Mouse (Mus musculus): ENCODE measurements at regions not wholly inside any gene's neighbourhood (a gene's known extent, or its start where the extent isn't known, plus 50 kb on each side); places are given as distances from the start of the nearest gene placed in this dataset.

DNA sequence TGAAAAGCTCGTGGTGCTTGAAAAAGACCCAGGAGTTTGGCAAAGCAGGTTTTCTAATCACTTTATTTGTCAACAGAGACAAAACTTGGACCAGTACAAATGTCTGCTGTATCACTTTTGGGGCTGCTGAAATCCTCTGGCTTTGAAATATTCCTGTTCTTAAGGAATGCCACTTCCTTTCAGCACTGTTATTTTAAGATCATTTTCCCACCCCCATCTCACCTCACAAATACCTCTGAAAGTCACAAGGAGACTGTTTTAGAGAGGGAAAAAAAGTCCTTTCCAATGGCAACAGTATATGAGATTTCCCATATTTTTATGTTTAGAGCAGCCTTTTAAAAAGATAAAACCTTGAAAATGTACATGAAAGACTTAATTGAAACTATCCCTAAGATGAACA is 438.2 kb downstream of the Tm4sf1 start:
- Histone ChIP-seq H3K9me3 (replicated peaks; ENCODE audit: insufficient read depth, low read length) (no peaks in the 10 kb centered on the region), H3K36me3 (ENCODE audit: control insufficient read depth in 1 of 2, insufficient read depth in 2 of 2, low read length in 2 of 2) (no peaks in the 10 kb centered on the region), H3K4me3 (ENCODE audit: control insufficient read depth in 1 of 2, insufficient read depth in 1 of 2, low read depth in 2 of 2, low read length in 2 of 2) (no peak overlapping the region), H3K27ac (ENCODE audit: control insufficient read depth, low read depth, low read length) (no peak overlapping the region), H3K4me1 (ENCODE audit: control insufficient read depth in 1 of 2, insufficient read depth in 2 of 2, low read length in 2 of 2) (no peaks in the 10 kb centered on the region), H3K9ac (ENCODE audit: control insufficient read depth, low read depth, low read length, poor library complexity, severe bottlenecking) (no peak overlapping the region), H3K79me2 (ENCODE audit: control insufficient read depth, insufficient read depth, low read length, poor library complexity) (no peaks in the 10 kb centered on the region), H3K27me3 (ENCODE audit: control insufficient read depth in 1 of 2, insufficient read depth in 2 of 2, low read length in 2 of 2) (no peaks in the 10 kb centered on the region)
- DNase-seq (ENCODE audit: low read depth, low spot score), result no peak
- TF ChIP-seq MYB (IDR thresholded peaks at IDR 0.05; ENCODE audit: low read depth, low read length) (no peak), KAT2A (conservative IDR thresholded peaks at IDR 0.05; ENCODE audit: low read depth, low read length) (no peak), TAL1 (IDR thresholded peaks at IDR 0.05; ENCODE audit: low read length) (no peak), NELFE (IDR thresholded peaks at IDR 0.05; ENCODE audit: low read depth, low read length) (no peak), RCOR1 (IDR thresholded peaks at IDR 0.05; ENCODE audit: low read depth, low read length) (no peak), MAX (IDR thresholded peaks at IDR 0.05; ENCODE audit: low read length) (no peak), EP300 (IDR thresholded peaks at IDR 0.05; ENCODE audit: low read depth in 1 of 2, low read length in 2 of 2) (no peak), RAD21 (IDR thresholded peaks at IDR 0.05; ENCODE audit: low read depth, low read length) (no peak), GATA1 (IDR thresholded peaks at IDR 0.05; ENCODE audit: low read depth, low read length) (no peak), GABPA (IDR thresholded peaks at IDR 0.05; ENCODE audit: low read depth, low read length) (no peak), USF1 (IDR thresholded peaks at IDR 0.05; ENCODE audit: low read depth, low read length) (no peak), BHLHE40 (IDR thresholded peaks at IDR 0.05; ENCODE audit: borderline replicate concordance, low read depth, low read length) (no peak), CHD2 (IDR thresholded peaks at IDR 0.05; ENCODE audit: low read length) (no peak), MAFK (IDR thresholded peaks at IDR 0.05; ENCODE audit: borderline replicate concordance, low read depth, low read length) (no peak), JUND (IDR thresholded peaks at IDR 0.05; ENCODE audit: low read depth, low read length) (no peak), MAZ (IDR thresholded peaks at IDR 0.05; ENCODE audit: low read depth, low read length) (no peak), POLR2A (IDR thresholded peaks at IDR 0.05; ENCODE audit: control insufficient read depth in 1 of 2, insufficient read depth in 1 of 2, low read depth in 1 of 2, low read length in 2 of 2, poor library complexity in 1 of 2) (no peak), CTCF (IDR thresholded peaks at IDR 0.05 in 2 of 3, conservative IDR thresholded peaks at IDR 0.05 in 1 of 3; ENCODE audit: control insufficient read depth in 1 of 3, insufficient read depth in 1 of 3, low read depth in 2 of 3, low read length in 3 of 3, poor library complexity in 1 of 3, severe bottlenecking in 1 of 3) (no peak), SIN3A (IDR thresholded peaks at IDR 0.05; ENCODE audit: low read length) (no peak), POLR2AphosphoS5 (IDR thresholded peaks at IDR 0.05; ENCODE audit: borderline replicate concordance, low read depth, low read length) (no peak)

DNA sequence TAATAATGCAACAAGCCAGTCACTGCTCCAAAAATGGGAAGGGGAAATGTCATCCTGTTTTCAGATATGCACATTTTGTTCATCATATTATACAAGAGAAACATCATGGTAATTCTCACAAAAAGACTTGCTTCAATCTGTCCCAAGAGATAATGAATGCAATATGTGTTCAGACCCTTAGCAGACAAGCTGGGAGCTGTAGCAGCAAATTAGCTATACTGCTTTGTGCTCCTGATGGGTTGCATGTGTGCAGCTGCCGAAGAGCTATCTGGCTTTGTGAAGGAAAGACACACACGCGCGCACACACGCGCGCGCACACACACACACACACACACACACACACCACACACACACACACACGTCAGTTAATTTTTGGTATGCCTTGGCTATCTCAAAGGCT is 441.9 kb downstream of the Tm4sf1 start:
- no peaks in the 10 kb centered on the region for H3K4me1 ChIP-seq (ENCODE audit: control insufficient read depth in 1 of 2, insufficient read depth in 2 of 2, low read length in 2 of 2)
- no peak for TF ChIP-seq GATA1 (IDR thresholded peaks at IDR 0.05; ENCODE audit: low read depth, low read length)
- no peak for TF ChIP-seq TBP (IDR thresholded peaks at IDR 0.05; ENCODE audit: low read depth, low read length)
- no peak for TF ChIP-seq BHLHE40 (IDR thresholded peaks at IDR 0.05; ENCODE audit: borderline replicate concordance, low read depth, low read length)
- no peak for TF ChIP-seq ZKSCAN1 (IDR thresholded peaks at IDR 0.05; ENCODE audit: low read depth, low read length)

More for the DNA sequence above, 441.9 kb downstream of the Tm4sf1 start:
- Histone ChIP-seq H3K36me3 (ENCODE audit: control insufficient read depth in 1 of 2, insufficient read depth in 2 of 2, low read length in 2 of 2) (no peaks in the 10 kb centered on the region), H3K4me3 (ENCODE audit: control insufficient read depth in 1 of 2, insufficient read depth in 1 of 2, low read depth in 2 of 2, low read length in 2 of 2) (no peak overlapping the region), H3K79me2 (ENCODE audit: control insufficient read depth, insufficient read depth, low read length, poor library complexity) (no peaks in the 10 kb centered on the region), H3K9ac (ENCODE audit: control insufficient read depth, low read depth, low read length, poor library complexity, severe bottlenecking) (no peak overlapping the region), H3K27ac (ENCODE audit: control insufficient read depth, low read depth, low read length) (no peak overlapping the region), H3K9me3 (replicated peaks; ENCODE audit: insufficient read depth, low read length) (no peaks in the 10 kb centered on the region), H3K27me3 (ENCODE audit: control insufficient read depth in 1 of 2, insufficient read depth in 2 of 2, low read length in 2 of 2) (no peaks in the 10 kb centered on the region)
- no peak for DNase-seq (ENCODE audit: low read depth, low spot score)
